Mouse (Mus musculus) bone marrow macrophage, adult 2 months (primary cell): ENCODE data around the gene Hlf. TPM values are rescaled to one million over a fixed set of nuclear protein-coding genes. Genes with fewer than 3 reads are reported as not detected.

Source experiments
- H3K27ac ChIP-seq: 2 replicates; pipeline ENCODE4 v1.5.1; 2012; ENCODE audit warnings: low read depth, low read length; ENCODE audit not compliant: insufficient read depth
- H3K4me1 ChIP-seq: 2 replicates; pipeline ENCODE4 v1.6.1; 2012; ENCODE audit warnings: low read length; ENCODE audit not compliant: control insufficient read depth, insufficient read depth
- H3K4me3 ChIP-seq: 2 replicates; pipeline ENCODE4 v1.5.1; 2012; ENCODE audit warnings: mild to moderate bottlenecking, low read length, moderate library complexity; ENCODE audit not compliant: insufficient read depth
- CTCF ChIP-seq: IDR thresholded peaks from 2 replicates; pipeline ENCODE4 v1.5.1; 2012; ENCODE audit warnings: low read depth, mild to moderate bottlenecking, low read length, moderate library complexity
- POLR2A ChIP-seq: IDR thresholded peaks from 2 replicates; pipeline ENCODE4 v1.6.1; 2012; ENCODE audit warnings: mild to moderate bottlenecking, low read depth, low read length, borderline replicate concordance
- polyA plus RNA-seq: library from polyadenylated mRNA; stranded (reverse); fragments of >200 nt; gene quantifications from 2 replicates; pipeline ENCODE4 v1.2.4, GENCODE M21; 2012; ENCODE audit not compliant: missing spikeins, insufficient read depth, insufficient read length

Hlf gene
- polyA plus RNA-seq, 1 experiment: not detected

- Histone ChIP-seq H3K4me1 (peaks cover 11% of the 10 kb centered on the region), H3K27ac (no peak overlapping the region), H3K4me3 (no peak overlapping the region)
- TF ChIP-seq POLR2A (no peak), CTCF (no peak)
Observed at GRCm38 (mm10) chr11:90391271-90392185, 833 bp upstream of the Hlf start.

- TF ChIP-seq POLR2A: no peak
- TF ChIP-seq CTCF: no peak
- Histone ChIP-seq H3K27ac (no peak overlapping the region), H3K4me1 (peaks cover 11% of the 10 kb centered on the region), H3K4me3 (peak overlapping the region; percentile 52)
Observed at GRCm38 (mm10) chr11:90389902-90390816, 536 bp downstream of the Hlf start.

- Histone ChIP-seq H3K4me3 (peak overlapping the region; percentile 52), H3K27ac (no peak overlapping the region), H3K4me1 (peaks cover 11% of the 10 kb centered on the region)
- no peak for TF ChIP-seq POLR2A
- no peak for TF ChIP-seq CTCF
Observed at GRCm38 (mm10) chr11:90389174-90389901, 1.4 kb downstream of the Hlf start.

GRCm38 (mm10) chr11:90387501-90388440 lies 2.9 kb downstream of the Hlf start:
- TF ChIP-seq CTCF: no peak
- TF ChIP-seq POLR2A: no peak
- H3K4me3 ChIP-seq: no peak overlapping the region
- no peak overlapping the region for H3K27ac ChIP-seq

GRCm38 (mm10) chr11:90382005-90382611 lies 8.6 kb downstream of the Hlf start:
- no peak for TF ChIP-seq CTCF
- no peak for TF ChIP-seq POLR2A
- H3K4me3 ChIP-seq: no peak overlapping the region
- no peaks in the 10 kb centered on the region for H3K4me1 ChIP-seq
- H3K27ac ChIP-seq: no peak overlapping the region

More at GRCm38 (mm10) chr11:90387501-90388440, 2.9 kb downstream of the Hlf start:
- peaks cover 11% of the 10 kb centered on the region for H3K4me1 ChIP-seq

- Histone ChIP-seq H3K4me3 (no peak overlapping the region), H3K27ac (no peak overlapping the region), H3K4me1 (no peaks in the 10 kb centered on the region)
- TF ChIP-seq CTCF (no peak), POLR2A (no peak)
Observed at GRCm38 (mm10) chr11:90381113-90381512, 9.6 kb downstream of the Hlf start.

- no peak for TF ChIP-seq POLR2A
- Histone ChIP-seq H3K4me1 (no peaks in the 10 kb centered on the region), H3K4me3 (no peak overlapping the region), H3K27ac (no peak overlapping the region)
Observed at GRCm38 (mm10) chr11:90380131-90380685, 10.5 kb downstream of the Hlf start.

GRCm38 (mm10) chr11:90378008-90378407 lies 12.7 kb downstream of the Hlf start:
- Histone ChIP-seq H3K4me3 (no peak overlapping the region), H3K4me1 (no peaks in the 10 kb centered on the region), H3K27ac (no peak overlapping the region)
- TF ChIP-seq POLR2A (no peak), CTCF (no peak)
